In the genomic region with DNA sequence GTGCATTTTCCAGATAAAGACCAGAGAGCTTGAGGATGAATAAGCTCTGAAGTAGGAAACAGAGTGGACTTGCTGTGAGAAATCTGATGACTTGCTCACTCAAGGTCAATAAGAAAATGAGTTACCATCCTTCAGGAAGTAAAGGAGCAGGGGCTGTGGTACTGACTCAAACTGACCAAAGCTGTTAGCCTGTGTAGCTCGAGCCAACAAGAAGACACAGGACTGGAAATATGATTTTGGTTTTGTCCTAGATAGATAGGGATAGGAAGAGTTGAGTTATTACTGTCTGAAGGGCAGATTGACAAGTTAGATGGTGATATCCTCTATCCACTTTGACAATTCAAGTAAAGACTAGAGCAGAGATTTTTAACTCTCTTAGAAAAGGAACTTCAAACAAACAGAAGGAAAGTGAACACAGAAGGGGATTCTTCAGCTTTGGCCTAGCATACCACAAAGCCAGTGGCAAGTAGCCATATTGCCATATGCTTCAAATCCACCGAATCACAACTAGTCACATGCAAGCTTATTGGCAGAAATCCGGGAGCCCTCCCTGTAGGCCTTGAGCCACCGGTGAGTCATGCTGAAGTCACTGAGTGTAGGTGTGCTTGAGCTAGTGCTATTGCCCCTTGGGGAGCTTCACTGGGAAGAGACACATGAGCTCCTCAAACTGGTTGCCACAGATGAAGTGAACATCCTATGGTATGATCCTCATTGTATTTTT, we compare ENCODE assay signal across 11 mouse cellular contexts.
DNase-seq lines count a peak whose midpoint lies in the region; ATAC-seq and TF ChIP-seq lines count a peak whose summit lies in the region.
"Had no signal": no experiment of that assay in that cellular context is flagged by ENCODE, and none has a peak within 500 bp of the region (broad histone marks: within the 10 kb centered on the region; RNA-seq: fewer than 3 reads in every experiment).

No protein-coding gene starts in this region.

- no peak overlapping the region for H3K4me3 ChIP-seq in heart, adult 2 months
- H3K4me3 ChIP-seq in midbrain, embryonic 13.5 days (replicated peaks): no peak overlapping the region
- H3K4me3 ChIP-seq in layer of hippocampus, adult 2 months: no peak overlapping the region
- H3K4me3 ChIP-seq: liver, embryonic 15.5 days had no signal

- DNase-seq in heart, adult 2 months: peak; percentile 17 to 26
- DNase-seq in heart, postnatal 25 days (ENCODE audit: low spot score): no peak
- peak; percentile 70 for DNase-seq in 3134 (ENCODE audit: extremely low read depth, insufficient read length, low spot score)
- DNase-seq in adrenal gland, postnatal 10 days: peak; percentile 21
- DNase-seq in cerebellum, postnatal 36 days: peak; percentile 37 to 43
- DNase-seq in thymus, postnatal 4 days: no peak
- DNase-seq in layer of hippocampus, adult 2 months (ENCODE audit: low spot score in 2 of 2): no peak
- DNase-seq: right cerebral cortex, postnatal 25 days; thymus, adult 18-20 months had no signal

- H3K79me2 ChIP-seq in heart, adult 2 months (replicated peaks; ENCODE audit: control insufficient read depth, insufficient read depth, low read length): no peaks in the 10 kb centered on the region

- intact Hi-C loops in heart, adult 2 months (cut with DNase I): no loop called here
- intact Hi-C loops in heart, postnatal 25 days (cut with DNase I): no loop called here

- no peak for ATAC-seq in midbrain, embryonic 13.5 days

- no peaks in the 10 kb centered on the region for H3K9me3 ChIP-seq in midbrain, embryonic 13.5 days
- H3K9me3 ChIP-seq: liver, embryonic 15.5 days had no signal

- H3K27me3 ChIP-seq in heart, adult 2 months (ENCODE audit: control insufficient read depth, insufficient read depth, low read length): no peaks in the 10 kb centered on the region
- H3K27me3 ChIP-seq in midbrain, embryonic 13.5 days: no peaks in the 10 kb centered on the region
- H3K27me3 ChIP-seq: liver, embryonic 15.5 days had no signal

- no peak overlapping the region for H3K27ac ChIP-seq in heart, adult 2 months
- H3K27ac ChIP-seq in midbrain, embryonic 13.5 days: no peak overlapping the region
- H3K27ac ChIP-seq in layer of hippocampus, adult 2 months: no peak overlapping the region
- H3K27ac ChIP-seq: liver, embryonic 15.5 days had no signal

- WGBS in heart, adult 2 months: 59% methylated on average over 4 of the region's 4 CpGs
- WGBS in midbrain, embryonic 13.5 days: 77% methylated on average over 4 of the region's 4 CpGs

- TF ChIP-seq EP300 in heart, adult 2 months (IDR thresholded peaks at IDR 0.05; ENCODE audit: insufficient read depth, low read depth, low read length): no peak

- no peaks in the 10 kb centered on the region for H3K36me3 ChIP-seq in heart, adult 2 months (ENCODE audit: control insufficient read depth, insufficient read depth, low read length)
- H3K36me3 ChIP-seq in midbrain, embryonic 13.5 days: no peaks in the 10 kb centered on the region
- H3K36me3 ChIP-seq: liver, embryonic 15.5 days had no signal

- no peak overlapping the region for H3K9ac ChIP-seq in heart, adult 2 months (ENCODE audit: low read depth, low read length)
- H3K9ac ChIP-seq in midbrain, embryonic 13.5 days (replicated peaks): no peak overlapping the region
- H3K9ac ChIP-seq: liver, embryonic 15.5 days had no signal

- H3K4me2 ChIP-seq in midbrain, embryonic 13.5 days (replicated peaks): no peak overlapping the region
- H3K4me2 ChIP-seq: liver, embryonic 15.5 days had no signal

- H3K4me1 ChIP-seq in heart, adult 2 months (ENCODE audit: control insufficient read depth, insufficient read depth, low read length): no peaks in the 10 kb centered on the region
- H3K4me1 ChIP-seq in midbrain, embryonic 13.5 days (replicated peaks): peaks cover 5% of the 10 kb centered on the region; the same call in 1 of the 2 replicates
- H3K4me1 ChIP-seq: liver, embryonic 15.5 days had no signal

- TF ChIP-seq CTCF in heart, adult 2 months (IDR thresholded peaks at IDR 0.05): no peak
- no peak for TF ChIP-seq CTCF in layer of hippocampus, adult 2 months (conservative IDR thresholded peaks at IDR 0.05)

- no peak for TF ChIP-seq POLR2A in heart, adult 2 months (IDR thresholded peaks at IDR 0.05; ENCODE audit: insufficient read depth, low read depth, low read length)

Comparison
In these comparisons a context has a peak if more than half of its experiments do, and no peak if none do; other contexts are left out.
1. DNase-seq: peak in heart, adult 2 months (2 of 2), 3134 (single experiment), adrenal gland, postnatal 10 days (single experiment) and cerebellum, postnatal 36 days (2 of 2); none in heart, postnatal 25 days (single experiment), thymus, postnatal 4 days (single experiment) and layer of hippocampus, adult 2 months (0 of 2).